8 mouse cellular contexts compared by ENCODE assay signal in genomic region chr4:123787191-123787985, GRCm38 (mm10). TPM values are rescaled to one million over a fixed set of nuclear protein-coding genes. Genes with fewer than 3 reads are reported as not detected.
DNase-seq lines count a peak whose midpoint lies in the region; ATAC-seq and TF ChIP-seq lines count a peak whose summit lies in the region.

Gene Rhbdl2 (plus strand): TSS chr4:123787874.

- peak within 1 kb of the TSS; percentile 9; the same call in 1 of the 2 replicates for H3K4me3 ChIP-seq in embryonic fibroblast, embryonic 13.5 days (ENCODE audit: insufficient read depth, low read length)
- H3K4me3 ChIP-seq in heart, embryonic 11.5 days (ENCODE audit: low read depth, low read length) = peak within 1 kb of the TSS; percentile 8
- H3K4me3 ChIP-seq in limb, embryonic 15.5 days = peak within 1 kb of the TSS; percentile 14

- TF ChIP-seq CTCF in embryonic fibroblast, embryonic 13.5 days (IDR thresholded peaks at IDR 0.05; ENCODE audit: borderline replicate concordance, insufficient read depth, low read length) = no peak

- peak; percentile 83 for ATAC-seq in heart, embryonic 11.5 days (replicated peaks; ENCODE audit: insufficient number of reproducible peaks, low FRiP score, low TSS enrichment)
- ATAC-seq in limb, embryonic 15.5 days (ENCODE audit: insufficient number of reproducible peaks, low FRiP score, low TSS enrichment, low read depth) = peak; percentile 86
- ATAC-seq in CD4-positive, CD25-positive, alpha-beta regulatory T cell, adult 4 months = no peak

- 21% methylated on average over 12 of the region's 12 CpGs for WGBS in heart, embryonic 11.5 days (ENCODE audit: insufficient replicate concordance)
- WGBS in limb, embryonic 15.5 days = 24% methylated on average over 12 of the region's 12 CpGs

- peak; percentile 82 for DNase-seq in 3134 (ENCODE audit: extremely low read depth, insufficient read length, low spot score)
- peak; percentile 7 to 58 for DNase-seq in adrenal gland, postnatal 4 days (ENCODE audit: low spot score in 2 of 2)
- peak; percentile 84 for DNase-seq in kidney, adult 9 months
- DNase-seq in retina, embryonic 14.5 days (ENCODE audit: low spot score) = peak; percentile 13

- no peaks in the 10 kb centered on the region for H3K27me3 ChIP-seq in heart, embryonic 11.5 days (ENCODE audit: control insufficient read depth, insufficient read depth, low read length)
- no peaks in the 10 kb centered on the region for H3K27me3 ChIP-seq in limb, embryonic 15.5 days

- peak within 1 kb of the TSS; percentile 56 for H3K4me2 ChIP-seq in heart, embryonic 11.5 days
- H3K4me2 ChIP-seq in limb, embryonic 15.5 days = peak within 1 kb of the TSS; percentile 40

- H3K9ac ChIP-seq in heart, embryonic 11.5 days (ENCODE audit: low read depth, low read length) = no peak within 1 kb of the TSS; the same call in 1 of the 2 replicates
- H3K9ac ChIP-seq in limb, embryonic 15.5 days = 0 out of 2 replicates have a peak within 1 kb of the TSS, but pooled peaks have one; percentile 17

- H3K27ac ChIP-seq in embryonic fibroblast, embryonic 13.5 days (ENCODE audit: insufficient read depth, low read length) = no peak within 1 kb of the TSS
- H3K27ac ChIP-seq in heart, embryonic 11.5 days (ENCODE audit: low read depth, low read length) = peak within 1 kb of the TSS; percentile 37; the same call in 1 of the 2 replicates
- peak within 1 kb of the TSS; percentile 23; the same call in 1 of the 2 replicates for H3K27ac ChIP-seq in limb, embryonic 15.5 days

- H3K9me3 ChIP-seq in heart, embryonic 11.5 days (replicated peaks; ENCODE audit: control insufficient read depth, low read length) = no peaks in the 10 kb centered on the region
- no peaks in the 10 kb centered on the region for H3K9me3 ChIP-seq in limb, embryonic 15.5 days

- no peaks in the 10 kb centered on the region for H3K4me1 ChIP-seq in embryonic fibroblast, embryonic 13.5 days (ENCODE audit: control insufficient read depth, insufficient read depth, low read length)
- no peaks in the 10 kb centered on the region; the same call in 1 of the 2 replicates for H3K4me1 ChIP-seq in heart, embryonic 11.5 days (ENCODE audit: control insufficient read depth, insufficient read depth, low read length)
- peaks cover 9% of the 10 kb centered on the region for H3K4me1 ChIP-seq in limb, embryonic 15.5 days

- TF ChIP-seq POLR2A in embryonic fibroblast, embryonic 13.5 days (IDR thresholded peaks at IDR 0.05; ENCODE audit: low read depth, low read length) = no peak

- H3K36me3 ChIP-seq in heart, embryonic 11.5 days (ENCODE audit: control insufficient read depth, insufficient read depth, low read length) = no peaks in the 10 kb centered on the region
- H3K36me3 ChIP-seq in limb, embryonic 15.5 days = no peaks in the 10 kb centered on the region

RNA-seq across cellular contexts. Expression of gene Rhbdl2, which starts in this region (rescaled TPM):
- total RNA-seq in adrenal gland, postnatal 4 days (2021) = 1 to 10 TPM; 2.3 to 3.2 TPM
- 0.76 and 1.9 TPM in 2 replicates for polyA plus RNA-seq in embryonic fibroblast, embryonic 13.5 days (2011; ENCODE audit: insufficient read length, low read depth, missing spikeins)
- polyA plus RNA-seq in heart, embryonic 11.5 days (2014; fragmentation: Nextera tagmentation; extraction: Ambion mirVana) = 1.9 and 2.1 TPM in 2 replicates
- polyA plus RNA-seq in limb, embryonic 15.5 days (2015; fragmentation: Nextera tagmentation; extraction: Ambion mirVana) = 7.1 and 7.4 TPM in 2 replicates
- polyA plus RNA-seq in CD4-positive, CD25-positive, alpha-beta regulatory T cell, adult 4 months (2017; shearing (Covaris generic)) = under 1 TPM in 1 of 2 experiments, not detected in 1; 0.81 TPM

Comparison
In these comparisons a context has a peak if more than half of its experiments do, and no peak if none do; other contexts are left out.
1. DNase-seq: peak in every context shown above with its lines; median percentile 84 in kidney, adult 9 months; 82 in 3134; 32 in adrenal gland, postnatal 4 days; 13 in retina, embryonic 14.5 days.